Mouse (Mus musculus) cortical plate, adult 2 months (tissue): ENCODE measurements at regions not wholly inside any gene's neighbourhood (a gene's known extent, or its start where the extent isn't known, plus 50 kb on each side); places are given as distances from the start of the nearest gene placed in this dataset.

Experiments
- H3K27ac ChIP-seq: fragments of 200-500 bp; 2 replicates; pipeline ENCODE4 v1.5.1; 2012; ENCODE audit warnings: low read length, control low read depth, inconsistent platforms; ENCODE audit not compliant: insufficient read depth
- H3K4me1 ChIP-seq: fragments of 200-500 bp; 2 replicates; pipeline ENCODE4 v1.6.1; 2011; ENCODE audit warnings: low read length; ENCODE audit not compliant: control insufficient read depth, insufficient read depth
- H3K4me3 ChIP-seq: fragments of 200-500 bp; 2 replicates; pipeline ENCODE4 v1.5.1; 2011; ENCODE audit warnings: mild to moderate bottlenecking, low read length, control low read depth; ENCODE audit not compliant: insufficient read depth
- CTCF ChIP-seq: fragments of 200-500 bp; IDR thresholded peaks from 2 replicates; pipeline ENCODE4 v1.5.1; 2011; ENCODE audit warnings: mild to moderate bottlenecking, control low read depth, low read length; ENCODE audit not compliant: insufficient read depth; ENCODE audit errors: extremely low read depth
- POLR2A ChIP-seq: fragments of 200-500 bp; IDR thresholded peaks from 2 replicates; pipeline ENCODE4 v1.6.1; 2011; ENCODE audit warnings: mild to moderate bottlenecking, low read length, control low read depth; ENCODE audit not compliant: insufficient read depth; ENCODE audit errors: extremely low read depth

- no peak overlapping the region for H3K27ac ChIP-seq
- no peak for TF ChIP-seq CTCF
- TF ChIP-seq POLR2A: no peak
Observed at GRCm38 (mm10) chr2:45586588-45587200, 469.5 kb upstream of the Zeb2 start.

GRCm38 (mm10) chr2:45581549-45581925, 464.3 kb upstream of the Zeb2 start:
- TF ChIP-seq CTCF (no peak), POLR2A (no peak)
- Histone ChIP-seq H3K4me3 (no peak overlapping the region), H3K27ac (no peak overlapping the region), H3K4me1 (no peaks in the 10 kb centered on the region)

More at GRCm38 (mm10) chr2:45586588-45587200, 469.5 kb upstream of the Zeb2 start:
- Histone ChIP-seq H3K4me3 (no peak overlapping the region), H3K4me1 (no peaks in the 10 kb centered on the region)

- TF ChIP-seq POLR2A (no peak), CTCF (no peak)
- H3K4me3 ChIP-seq: no peak overlapping the region
- no peaks in the 10 kb centered on the region for H3K4me1 ChIP-seq
- no peak overlapping the region for H3K27ac ChIP-seq
Observed at GRCm38 (mm10) chr2:45580838-45581548, 463.8 kb upstream of the Zeb2 start.

GRCm38 (mm10) chr2:45572906-45573305, 455.7 kb upstream of the Zeb2 start:
- Histone ChIP-seq H3K4me3 (no peak overlapping the region), H3K4me1 (no peaks in the 10 kb centered on the region), H3K27ac (no peak overlapping the region)
- TF ChIP-seq CTCF (no peak), POLR2A (no peak)

GRCm38 (mm10) chr2:45554707-45555106, 437.5 kb upstream of the Zeb2 start:
- H3K4me1 ChIP-seq: no peaks in the 10 kb centered on the region
- no peak overlapping the region for H3K27ac ChIP-seq
- TF ChIP-seq POLR2A (no peak), CTCF (no peak)
- no peak overlapping the region for H3K4me3 ChIP-seq

DNA sequence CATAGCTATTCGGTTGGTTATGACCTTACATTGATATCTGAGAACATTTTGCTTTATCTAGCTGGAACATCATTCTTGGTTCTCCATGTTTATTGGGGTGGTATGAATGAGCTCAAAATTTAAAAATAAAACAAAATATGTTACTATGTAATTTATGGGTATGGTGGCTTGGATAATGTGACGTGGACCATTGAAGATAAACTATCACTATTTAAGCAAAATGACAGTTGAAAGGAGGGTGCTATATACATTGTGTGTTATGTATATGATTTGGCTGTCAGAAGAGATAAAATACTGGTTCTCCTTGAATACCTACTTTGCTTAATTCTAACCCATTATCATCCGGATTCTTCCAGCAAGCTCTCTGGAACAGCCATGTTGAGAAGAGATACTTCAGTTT, 424.2 kb upstream of the Zeb2 start:
- TF ChIP-seq POLR2A (no peak), CTCF (no peak)

GRCm38 (mm10) chr2:45538950-45539349, 421.8 kb upstream of the Zeb2 start:
- Histone ChIP-seq H3K4me3 (no peak overlapping the region), H3K27ac (no peak overlapping the region), H3K4me1 (no peaks in the 10 kb centered on the region)
- TF ChIP-seq POLR2A (no peak), CTCF (no peak)

More for the DNA sequence above, 424.2 kb upstream of the Zeb2 start:
- no peak overlapping the region for H3K27ac ChIP-seq
- no peak overlapping the region for H3K4me3 ChIP-seq
- H3K4me1 ChIP-seq: no peaks in the 10 kb centered on the region

GRCm38 (mm10) chr2:45537722-45538121, 420.5 kb upstream of the Zeb2 start:
- Histone ChIP-seq H3K4me3 (no peak overlapping the region), H3K4me1 (no peaks in the 10 kb centered on the region), H3K27ac (no peak overlapping the region)
- TF ChIP-seq POLR2A (no peak), CTCF (no peak)

DNA sequence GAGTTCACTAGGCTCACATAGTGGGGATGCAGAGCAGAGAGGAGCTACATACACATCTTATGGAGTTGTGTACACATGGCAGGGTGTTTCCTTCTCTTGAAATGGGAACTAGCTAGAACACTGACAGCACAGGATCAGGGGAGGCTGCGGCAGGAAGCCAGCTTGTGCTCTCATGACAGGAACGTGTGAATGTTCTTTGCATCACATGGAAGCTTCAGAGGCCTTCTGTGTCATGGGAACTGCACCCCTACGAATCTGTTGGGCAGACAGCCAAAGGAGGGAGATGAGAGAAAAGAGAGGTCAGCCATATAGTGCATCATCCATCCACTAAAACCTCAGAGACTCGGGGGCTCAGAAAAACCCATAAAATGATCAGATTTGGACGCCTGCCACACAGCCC, 417.6 kb upstream of the Zeb2 start:
- Histone ChIP-seq H3K4me3 (no peak overlapping the region), H3K4me1 (no peaks in the 10 kb centered on the region), H3K27ac (no peak overlapping the region)
- TF ChIP-seq CTCF (no peak), POLR2A (no peak)

- Histone ChIP-seq H3K4me1 (no peaks in the 10 kb centered on the region), H3K27ac (no peak overlapping the region), H3K4me3 (no peak overlapping the region)
- no peak for TF ChIP-seq CTCF
- no peak for TF ChIP-seq POLR2A
Observed at GRCm38 (mm10) chr2:45522310-45522709, 405.1 kb upstream of the Zeb2 start.
